Mouse (Mus musculus) neutrophil, adult 5-6 weeks (primary cell): Measurements from ENCODE around the gene Itm2b. TPM values are rescaled to one million over a fixed set of nuclear protein-coding genes. Genes with fewer than 3 reads are reported as not detected.
A peak's percentile ranks its signal among the peaks of the same experiment; 100 is the strongest.

Experiments used
- ATAC-seq: fragments of 151-379, 151-347 bp; 2 replicates; pipeline ENCODE4 v1.8.0; 2017; ENCODE audit warnings: mild to moderate bottlenecking, moderate TSS enrichment; ENCODE audit not compliant: insufficient number of reproducible peaks, poor library complexity, low FRiP score, severe bottlenecking; ENCODE audit errors: extremely low read depth
- total RNA-seq: library from RNA; stranded (forward); fragments of 200-1000 nt; gene quantifications from 2 replicates; pipeline ENCODE4 v1.2.3, GENCODE M21; 2017

Itm2b gene
- total RNA-seq, 1 experiment from 2014 or later: 1,047 TPM

DNA sequence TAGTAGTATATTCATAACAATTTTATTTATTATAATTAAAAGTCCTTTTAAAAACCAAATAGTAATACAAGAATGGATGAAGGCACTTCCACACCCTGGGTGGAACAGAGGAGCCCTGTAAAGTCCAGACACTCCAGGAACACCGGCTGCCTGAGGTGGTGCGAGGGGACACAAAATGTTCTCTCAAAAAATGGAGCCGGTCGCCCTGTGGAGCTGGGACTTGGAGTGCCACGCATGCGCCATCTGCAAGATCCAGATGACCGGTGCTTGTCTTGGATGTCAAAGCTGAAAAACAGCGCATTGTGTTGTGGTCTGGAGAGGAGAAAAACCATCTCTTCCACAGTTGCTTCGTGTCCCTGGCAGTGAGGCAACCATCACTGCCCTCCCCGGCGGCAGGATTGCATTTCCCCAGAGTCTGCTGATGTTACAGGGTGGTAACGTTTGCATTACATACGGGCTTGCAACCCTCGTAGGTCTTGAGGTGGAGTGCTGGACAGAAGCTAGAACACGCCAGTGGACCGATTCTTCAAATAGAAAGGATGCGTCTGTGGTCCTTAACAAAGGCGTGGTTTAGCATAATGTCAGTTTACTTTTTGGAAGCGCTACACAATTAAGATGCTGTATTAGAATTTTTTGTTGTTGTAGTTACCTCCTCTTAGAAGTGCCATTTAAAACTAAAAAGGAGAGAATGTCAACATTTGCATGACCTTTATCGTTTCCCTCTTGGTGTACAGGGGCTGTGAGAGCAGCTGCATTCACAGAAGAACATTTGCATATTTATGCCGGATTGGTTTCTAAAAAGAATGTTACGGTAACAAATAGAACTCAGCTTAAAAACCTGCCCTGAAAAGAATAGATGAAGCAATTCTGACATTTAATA lies 49.9 kb downstream of the Itm2b start:
- no peak for ATAC-seq

DNA sequence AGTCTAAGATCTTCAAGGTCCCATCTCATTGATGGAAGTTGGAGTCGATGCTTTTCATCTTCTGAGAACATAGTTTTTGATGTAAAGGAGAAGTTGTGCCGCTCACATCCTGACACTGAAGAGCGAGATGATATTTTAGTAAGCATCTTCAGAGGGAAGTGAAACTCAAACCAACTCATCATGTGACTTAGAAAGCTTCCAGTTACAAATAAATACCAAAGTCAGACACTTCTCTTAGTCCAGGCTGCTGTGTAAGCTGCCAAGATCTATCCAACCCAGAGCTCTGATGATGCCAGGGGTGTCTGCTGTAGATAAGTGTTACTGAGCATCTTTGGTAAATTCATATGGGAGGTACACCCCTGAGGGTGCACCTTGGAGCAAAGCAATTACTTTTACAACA lies 51.2 kb downstream of the Itm2b start:
- ATAC-seq: peak; percentile 71

DNA sequence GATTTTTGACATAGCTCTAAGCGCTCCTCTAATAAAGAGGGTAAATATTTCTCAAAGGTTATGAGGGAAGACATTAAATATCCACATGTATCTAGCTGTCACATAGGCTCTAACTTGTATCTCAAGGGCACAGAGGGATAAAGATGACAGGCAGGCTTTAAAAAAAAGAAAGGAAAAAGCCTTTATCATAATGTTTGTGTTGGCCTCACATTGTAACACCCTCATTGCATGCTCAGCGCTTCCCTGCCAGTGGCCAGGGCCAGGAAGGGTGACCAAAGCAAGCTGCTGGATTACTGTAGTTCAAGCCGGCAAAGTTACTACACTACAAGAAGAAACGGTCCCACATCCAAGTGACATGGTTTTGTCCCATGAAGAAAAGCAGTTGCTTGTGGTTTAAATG lies 53.7 kb downstream of the Itm2b start:
- ATAC-seq: no peak

DNA sequence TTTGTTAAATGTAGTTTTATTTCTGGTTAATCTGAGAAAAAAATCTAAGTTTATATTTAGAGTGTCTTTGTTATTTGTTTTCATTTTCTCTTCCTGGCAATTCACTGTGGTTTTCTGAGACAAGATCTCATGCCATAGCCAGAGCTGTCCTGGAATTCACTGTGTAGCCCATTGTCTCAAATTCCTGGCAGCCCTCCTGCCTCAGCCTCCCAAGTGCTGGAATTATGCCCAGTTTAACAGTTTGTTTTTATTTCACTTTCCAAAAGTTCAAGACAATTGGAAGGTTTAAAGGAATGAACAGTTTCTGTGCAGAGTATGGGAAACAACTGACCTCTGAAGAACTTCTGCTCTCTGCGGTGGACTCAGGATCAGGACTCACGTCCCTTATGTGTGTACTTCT lies 55.2 kb downstream of the Itm2b start:
- no peak for ATAC-seq

DNA sequence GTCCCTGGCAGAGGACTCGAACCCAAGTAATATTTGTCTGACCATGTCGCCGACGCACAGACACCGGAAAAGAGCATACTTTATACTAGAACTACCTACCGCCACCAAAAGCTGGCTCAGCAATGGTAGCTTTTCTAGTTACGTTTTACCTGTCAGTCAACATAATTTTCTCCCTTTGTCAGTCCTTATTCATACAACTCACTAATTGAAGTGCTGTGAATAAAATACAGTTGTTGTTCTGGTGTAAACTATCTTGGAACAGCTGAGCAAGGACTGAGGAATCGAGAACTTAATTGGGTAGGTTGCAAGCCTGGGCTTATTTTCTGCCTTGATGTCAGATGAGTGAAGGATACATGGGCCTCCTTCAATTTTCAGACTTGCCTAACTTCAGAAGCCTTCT lies 58.6 kb downstream of the Itm2b start:
- no peak for ATAC-seq

DNA sequence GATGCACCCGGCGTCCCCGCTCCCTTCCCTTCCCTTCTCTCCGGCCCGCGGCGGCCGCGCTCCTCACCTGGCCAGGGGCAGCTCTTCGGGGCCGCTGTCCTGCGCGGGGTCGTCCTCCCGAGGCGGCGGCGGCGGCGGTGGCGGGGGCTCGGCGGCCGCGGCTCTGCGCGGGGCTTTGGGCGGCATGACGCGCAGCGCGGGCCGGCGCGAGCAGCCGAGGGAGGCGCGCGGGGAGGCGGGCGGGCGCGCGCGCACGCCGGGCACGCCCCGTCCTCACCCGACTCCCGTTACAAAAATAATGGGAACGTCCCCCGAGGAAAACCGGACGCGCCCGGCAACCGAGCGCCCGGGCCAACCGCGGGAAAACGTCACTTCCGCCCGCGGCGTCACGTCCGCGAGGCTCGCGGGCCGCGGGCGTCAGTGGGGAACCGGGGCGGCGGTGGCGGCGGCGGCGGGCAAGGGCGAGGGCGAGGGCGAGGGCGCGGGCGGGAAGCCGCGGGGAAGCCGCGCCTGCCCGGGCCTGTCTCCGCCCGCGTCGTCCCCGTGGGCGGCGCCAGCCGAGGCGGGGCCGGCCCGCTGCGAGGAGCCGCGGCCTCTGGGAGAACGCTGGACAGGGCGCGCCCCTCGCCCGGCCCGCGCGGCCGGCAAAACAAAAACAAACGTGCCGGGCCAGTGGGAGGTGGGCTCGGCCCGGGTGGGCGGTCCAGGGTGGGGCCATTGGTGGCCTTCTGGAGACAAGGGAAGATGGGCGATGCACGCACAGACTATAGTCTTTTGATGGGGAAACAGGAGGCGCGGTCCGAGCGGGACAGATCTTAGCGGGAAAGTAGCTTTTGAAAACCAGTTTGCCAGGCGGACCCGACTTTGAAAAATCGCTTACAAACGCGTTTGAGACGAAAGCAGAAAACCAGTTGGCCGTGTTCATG lies 59.4 kb downstream of the Itm2b start, which contains the start of gene Rb1:
TSS of gene Rb1 (minus strand) at position 367 of the 926 bp plus-strand sequence.
- peak; percentile 42 for ATAC-seq

DNA sequence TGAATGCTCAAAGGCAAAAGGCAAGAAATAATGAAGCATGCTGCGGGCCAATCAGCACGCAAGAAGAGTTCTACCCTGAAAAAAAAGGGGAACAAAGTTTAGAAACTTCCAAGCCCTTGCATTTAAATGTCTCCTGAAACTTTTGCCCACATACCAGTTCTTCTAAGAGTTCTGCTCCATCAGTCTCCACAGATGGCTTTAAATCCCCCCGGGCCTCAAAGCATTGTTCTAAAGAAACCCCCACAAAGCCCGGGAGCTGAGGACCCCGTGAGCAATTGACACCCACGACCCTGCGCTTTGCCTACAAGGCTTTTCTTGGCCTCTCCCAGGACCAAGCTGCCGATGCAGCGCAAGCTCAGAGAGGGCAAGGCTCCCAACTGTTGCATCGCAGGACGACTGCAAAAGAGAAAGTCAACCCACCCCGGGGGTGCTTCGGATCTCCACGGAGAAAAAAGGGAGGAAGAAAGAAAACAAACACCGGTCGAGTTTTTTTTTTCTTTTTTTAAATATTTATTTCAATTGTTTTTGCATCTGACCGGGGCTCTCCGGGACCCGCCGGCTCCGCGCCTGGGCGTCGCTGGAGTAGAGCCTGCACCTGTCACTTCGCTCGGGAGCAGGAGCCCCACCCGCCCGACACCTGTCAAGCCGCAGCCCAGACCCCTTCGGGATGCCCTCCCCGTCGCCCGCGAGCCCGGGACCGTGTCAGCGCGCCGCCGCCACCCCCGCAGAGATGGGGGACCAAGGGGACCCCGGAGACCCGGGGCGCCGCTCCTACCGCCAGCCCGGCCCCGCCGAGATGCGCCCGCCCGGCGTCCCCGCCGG lies 60.2 kb downstream of the Itm2b start:
- ATAC-seq: peak; percentile 49

DNA sequence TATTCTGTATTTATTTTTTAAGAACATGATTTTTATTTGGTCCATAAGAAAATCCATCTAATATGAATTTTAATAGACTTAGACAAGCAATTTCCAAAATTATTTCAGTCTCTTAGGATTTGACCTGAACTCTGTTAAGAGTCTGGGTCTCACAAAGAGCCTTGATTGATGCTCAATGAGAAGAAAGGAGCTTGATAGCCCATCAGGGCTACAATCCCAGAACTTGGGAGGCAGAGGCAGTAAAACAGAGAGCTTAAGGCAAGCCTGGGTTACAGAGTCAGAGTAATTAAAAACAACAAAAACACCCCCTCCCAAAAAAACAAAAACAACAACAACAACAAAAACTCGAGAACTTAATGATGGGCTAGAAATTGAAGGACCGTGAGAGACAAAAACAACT lies 61.1 kb downstream of the Itm2b start:
- no peak for ATAC-seq

DNA sequence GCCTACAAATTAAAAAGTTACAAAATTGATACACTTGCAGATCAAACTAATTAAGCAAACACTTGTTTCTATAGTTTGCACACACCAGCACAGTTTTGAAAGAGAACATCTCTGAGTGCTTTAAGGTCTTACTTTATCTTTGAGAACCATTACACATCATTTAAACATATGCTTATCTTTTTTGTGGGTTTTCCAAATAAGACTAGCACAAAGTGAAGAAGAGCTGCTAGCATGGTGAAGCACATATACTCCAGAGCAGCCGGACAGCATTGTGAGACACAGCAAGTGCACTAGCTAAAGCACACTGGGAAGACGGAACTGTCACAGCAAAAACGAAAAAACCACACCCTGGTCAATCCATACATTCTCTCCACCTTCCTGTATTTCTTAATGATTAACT lies 62.9 kb downstream of the Itm2b start:
- ATAC-seq: no peak

DNA sequence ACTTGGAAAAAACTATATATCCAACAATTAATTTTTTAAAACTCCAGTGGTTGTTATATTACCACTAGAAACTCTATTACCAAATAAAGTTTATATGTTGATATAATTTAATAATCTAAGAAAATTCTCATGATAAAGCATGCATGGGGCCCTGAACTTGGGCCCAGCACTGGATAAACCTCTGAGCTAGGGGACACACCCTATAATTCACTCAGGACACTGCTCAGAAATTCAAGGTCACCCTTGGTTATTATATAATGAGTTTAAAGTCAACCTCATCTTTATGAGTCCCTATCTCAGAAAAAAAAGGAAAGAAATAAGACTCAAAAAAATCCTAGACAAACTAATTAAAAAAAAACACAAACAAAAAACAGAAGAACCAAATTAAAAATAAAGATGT lies 68.2 kb downstream of the Itm2b start:
- ATAC-seq: no peak

DNA sequence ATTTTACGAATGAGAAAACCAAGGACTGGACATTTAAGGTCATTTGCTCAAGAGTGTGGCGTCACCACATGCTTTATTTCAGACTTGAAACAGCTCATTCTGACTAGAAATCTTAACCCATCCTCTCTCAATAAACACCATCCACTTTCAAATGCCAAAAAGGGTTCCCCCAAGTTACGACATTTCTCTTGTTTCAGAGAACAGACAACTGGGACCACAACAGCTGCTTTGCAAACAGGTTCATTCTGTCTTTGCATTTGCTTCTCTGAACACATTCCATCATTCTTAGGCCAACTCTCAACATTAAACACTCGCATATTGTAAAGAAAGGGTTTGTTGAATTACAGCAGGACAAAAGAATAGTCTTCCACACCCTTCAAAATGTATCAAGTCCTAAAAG lies 71.2 kb downstream of the Itm2b start:
- no peak for ATAC-seq

DNA sequence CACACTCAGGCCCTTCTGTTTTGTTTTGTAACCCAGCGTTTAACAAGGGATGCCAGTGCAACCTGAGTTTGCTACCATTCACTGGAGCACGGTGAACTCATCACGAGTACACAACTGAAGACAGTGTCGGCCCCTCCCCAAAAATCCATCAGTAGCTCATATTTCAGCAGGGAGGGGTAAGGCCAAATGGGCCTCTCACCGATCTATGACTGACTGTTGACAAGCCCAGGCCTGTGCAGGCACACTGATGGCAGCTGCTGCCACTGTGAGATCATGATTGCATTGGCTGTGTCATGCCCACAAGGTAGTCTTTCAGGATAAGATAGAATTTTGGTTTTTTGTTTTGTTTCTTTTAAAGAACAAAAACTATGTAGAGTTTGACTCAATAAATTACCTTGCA lies 71.7 kb downstream of the Itm2b start:
- ATAC-seq: no peak

DNA sequence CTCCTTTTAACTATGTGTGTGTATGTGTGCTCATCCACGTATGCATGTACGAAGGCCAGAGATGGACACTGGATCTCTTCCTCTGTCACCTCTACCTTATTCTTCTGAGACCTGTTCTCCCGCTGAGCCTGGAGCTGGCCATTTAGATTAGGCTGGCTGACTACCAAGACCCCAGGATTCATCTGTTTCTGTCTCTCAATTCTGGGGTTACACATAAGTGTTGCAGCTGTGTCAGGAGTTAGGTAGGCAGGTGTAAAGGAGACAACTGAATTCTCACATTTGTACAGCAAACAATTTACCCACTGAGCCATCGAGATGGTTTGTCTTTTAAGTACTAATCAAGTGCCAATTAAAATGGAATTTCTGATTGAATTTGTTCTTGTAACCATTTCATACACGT lies 72.2 kb downstream of the Itm2b start:
- ATAC-seq: no peak

Other genes with a start within 250 kb of the Itm2b start
- 7.8 and 10.4 TPM in 2 replicates for gene Lpar6, start 147.4 kb downstream of the Itm2b start, total RNA-seq
- gene Rb1, start 59.5 kb downstream of the Itm2b start, total RNA-seq: 60.9 and 90.4 TPM in 2 replicates
- 64.4 and 64.7 TPM in 2 replicates for gene Med4, start 124.7 kb upstream of the Itm2b start, total RNA-seq
- 53.2 and 62.5 TPM in 2 replicates for gene Sucla2, start 140.0 kb upstream of the Itm2b start, total RNA-seq
- 8.3 and 10.4 TPM in 2 replicates for gene Nudt15, start 163.0 kb upstream of the Itm2b start, total RNA-seq